Mouse (Mus musculus) heart, embryonic 12.5 days (tissue): Measurements from ENCODE around the gene Ddias. TPM values are rescaled to one million over a fixed set of nuclear protein-coding genes. Genes with fewer than 3 reads are reported as not detected.

ENCODE experiments used
- ATAC-seq: fragments of 200-750 bp; cut with Nextera tagmentation; 2 replicates; pipeline ENCODE4 v1.8.0; 2017; ENCODE audit warnings: moderate TSS enrichment, moderate library complexity; ENCODE audit not compliant: insufficient number of reproducible peaks, low FRiP score
- H3K27ac ChIP-seq: fragments of 300-500 bp; sonication (generic); 2 replicates; pipeline ENCODE4 v1.5.1; 2016; ENCODE audit warnings: mild to moderate bottlenecking, moderate library complexity; ENCODE audit not compliant: poor library complexity, severe bottlenecking
- H3K27me3 ChIP-seq: fragments of 300-500 bp; sonication (generic); replicated peaks from 2 replicates; pipeline ENCODE4 v1.6.1; 2016; ENCODE audit warnings: mild to moderate bottlenecking, moderate library complexity
- H3K36me3 ChIP-seq: fragments of 300-500 bp; sonication (generic); 2 replicates; pipeline ENCODE4 v1.6.1; 2016; ENCODE audit warnings: mild to moderate bottlenecking, moderate library complexity
- H3K4me1 ChIP-seq: fragments of 300-500 bp; sonication (generic); replicated peaks from 2 replicates; pipeline ENCODE4 v1.6.1; 2016; ENCODE audit warnings: mild to moderate bottlenecking
- H3K4me2 ChIP-seq: fragments of 300-500 bp; sonication (generic); 2 replicates; pipeline ENCODE4 v1.6.1; 2016; ENCODE audit warnings: mild to moderate bottlenecking, moderate library complexity
- H3K4me3 ChIP-seq: fragments of 300-500 bp; sonication (generic); 2 replicates; pipeline ENCODE4 v1.5.1; 2016; ENCODE audit warnings: mild to moderate bottlenecking
- H3K9ac ChIP-seq: fragments of 300-500 bp; sonication (generic); 2 replicates; pipeline ENCODE4 v1.6.1; 2016; ENCODE audit warnings: mild to moderate bottlenecking, moderate library complexity
- H3K9me3 ChIP-seq: fragments of 300-500 bp; sonication (generic); replicated peaks from 2 replicates; pipeline ENCODE4 v1.6.1; 2016; ENCODE audit warnings: mild to moderate bottlenecking, moderate library complexity
- WGBS: fragments of 180-500 bp; shearing (Covaris S2); methylation state at CpG from one replicate; pipeline ENCODE4 v1.1.7; 2016; 5-methylcytosine and 5-hydroxymethylcytosine counted together
- polyA plus RNA-seq: library from polyadenylated mRNA; unstranded; fragments of >200 nt; fragmentation: Nextera tagmentation; extraction: Ambion mirVana; gene quantifications from 2 replicates; pipeline ENCODE4 v1.2.1, GENCODE M21; 2016

Gene Ddias
- polyA plus RNA-seq, 1 experiment from 2014 or later, result 11.6 TPM

DNA sequence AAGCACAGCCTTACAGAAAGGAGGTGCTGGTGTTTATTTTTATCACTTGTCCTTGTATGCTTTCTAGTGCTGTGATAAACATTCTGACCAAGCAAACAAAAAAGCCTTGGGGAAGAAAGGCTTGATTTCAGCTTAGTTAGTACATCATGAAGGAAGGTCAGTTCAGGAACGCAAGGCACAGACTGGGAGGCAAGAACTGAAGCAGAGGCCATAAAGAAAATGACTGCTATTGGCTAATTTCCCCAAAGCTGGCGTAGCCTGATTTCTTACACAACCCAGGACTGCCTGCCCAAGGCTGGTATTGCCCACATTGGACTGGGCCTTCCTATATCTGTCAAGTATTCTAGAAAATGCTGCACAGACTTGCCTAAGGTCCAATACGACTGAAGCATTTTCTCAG is 25.8 kb downstream of the Ddias start:
- no peaks in the 10 kb centered on the region for H3K4me1 ChIP-seq
- H3K27me3 ChIP-seq, result no peaks in the 10 kb centered on the region
- H3K9me3 ChIP-seq, result no peaks in the 10 kb centered on the region
- no peaks in the 10 kb centered on the region for H3K36me3 ChIP-seq
- ATAC-seq, result no peak
- H3K27ac ChIP-seq, result no peak overlapping the region
- H3K9ac ChIP-seq, result no peak overlapping the region
- no peak overlapping the region for H3K4me2 ChIP-seq
- H3K4me3 ChIP-seq, result no peak overlapping the region
- 75% methylated on average over 3 of the region's 3 CpGs for WGBS

DNA sequence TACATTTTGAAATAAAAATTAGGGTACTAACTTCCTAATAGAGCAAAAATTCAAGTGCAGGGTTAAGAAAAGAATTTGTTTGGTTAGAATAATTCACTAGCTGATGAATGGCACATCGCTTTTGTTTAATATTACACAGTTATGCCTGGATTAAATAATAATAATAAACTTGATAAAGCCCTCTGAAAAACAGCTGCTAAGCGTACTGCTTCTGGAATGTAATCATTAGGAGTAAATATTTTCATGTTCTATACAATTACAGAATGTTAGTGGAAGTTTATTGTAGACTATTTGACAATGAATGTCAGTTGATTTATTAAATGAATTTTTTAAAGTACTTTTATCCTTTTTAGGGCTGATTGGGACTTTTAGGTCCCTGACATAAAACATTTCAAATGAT is 31.8 kb downstream of the Ddias start:
- no peaks in the 10 kb centered on the region for H3K4me1 ChIP-seq
- ATAC-seq, result no peak

DNA sequence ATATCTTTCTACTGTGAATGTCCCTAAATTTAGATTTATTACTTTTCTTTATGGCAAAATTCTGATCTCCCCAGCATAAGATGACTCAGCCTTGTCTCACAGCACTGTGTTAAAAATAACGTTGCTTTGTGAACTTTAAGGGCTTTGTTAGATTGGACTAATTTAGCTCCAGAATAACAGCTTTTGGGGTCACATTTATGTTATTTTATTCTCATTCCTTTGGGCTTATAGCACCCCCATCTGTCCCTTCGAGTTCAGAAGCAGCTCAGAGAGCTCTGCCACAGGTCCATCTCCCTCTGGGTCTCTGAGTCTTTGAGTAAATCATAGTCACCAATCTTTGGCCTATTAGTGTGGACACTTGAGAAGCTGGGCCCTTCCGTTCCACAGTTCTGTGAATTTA is 36.1 kb downstream of the Ddias start:
- Histone ChIP-seq H3K9me3 (no peaks in the 10 kb centered on the region), H3K4me3 (no peak overlapping the region), H3K27ac (no peak overlapping the region), H3K4me2 (no peak overlapping the region), H3K36me3 (peaks cover 8% of the 10 kb centered on the region; the same call in 1 of the 2 replicates), H3K9ac (no peak overlapping the region), H3K4me1 (no peaks in the 10 kb centered on the region), H3K27me3 (no peaks in the 10 kb centered on the region)
- WGBS, result 66% methylated on average over 3 of the region's 3 CpGs
- ATAC-seq, result no peak

More for the DNA sequence above, 31.8 kb downstream of the Ddias start:
- H3K36me3 ChIP-seq, result no peaks in the 10 kb centered on the region
- H3K9ac ChIP-seq, result no peak overlapping the region
- 80% methylated on average over 2 of the region's 2 CpGs for WGBS
- H3K27ac ChIP-seq, result no peak overlapping the region
- H3K9me3 ChIP-seq, result no peaks in the 10 kb centered on the region
- H3K4me2 ChIP-seq, result no peak overlapping the region
- H3K4me3 ChIP-seq, result no peak overlapping the region
- H3K27me3 ChIP-seq, result no peaks in the 10 kb centered on the region

DNA sequence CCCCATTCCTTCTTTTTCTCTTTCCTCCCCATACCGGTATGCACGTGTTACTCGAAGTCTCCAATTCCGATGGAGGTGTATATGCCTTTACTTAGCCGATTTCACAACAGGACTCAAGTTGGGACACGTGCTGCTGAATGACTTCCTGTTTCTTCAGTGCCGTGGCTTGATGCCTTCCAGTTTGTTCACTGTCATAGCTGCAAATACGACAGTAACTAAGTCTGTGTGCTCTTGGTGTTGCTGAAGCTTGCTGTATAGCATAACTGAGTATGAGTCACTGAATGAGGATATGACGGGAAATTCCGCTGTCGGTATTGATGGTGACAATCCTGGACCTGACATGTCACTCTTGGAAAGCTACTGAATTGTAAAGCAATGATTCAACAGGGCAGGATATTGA is 36.8 kb downstream of the Ddias start:
- 78% methylated on average over 11 of the region's 11 CpGs for WGBS
- Histone ChIP-seq H3K9ac (no peak overlapping the region), H3K9me3 (no peaks in the 10 kb centered on the region), H3K27me3 (no peaks in the 10 kb centered on the region), H3K36me3 (peaks cover 8% of the 10 kb centered on the region; the same call in 1 of the 2 replicates), H3K4me1 (no peaks in the 10 kb centered on the region), H3K4me3 (no peak overlapping the region), H3K27ac (no peak overlapping the region), H3K4me2 (no peak overlapping the region)
- ATAC-seq, result no peak

DNA sequence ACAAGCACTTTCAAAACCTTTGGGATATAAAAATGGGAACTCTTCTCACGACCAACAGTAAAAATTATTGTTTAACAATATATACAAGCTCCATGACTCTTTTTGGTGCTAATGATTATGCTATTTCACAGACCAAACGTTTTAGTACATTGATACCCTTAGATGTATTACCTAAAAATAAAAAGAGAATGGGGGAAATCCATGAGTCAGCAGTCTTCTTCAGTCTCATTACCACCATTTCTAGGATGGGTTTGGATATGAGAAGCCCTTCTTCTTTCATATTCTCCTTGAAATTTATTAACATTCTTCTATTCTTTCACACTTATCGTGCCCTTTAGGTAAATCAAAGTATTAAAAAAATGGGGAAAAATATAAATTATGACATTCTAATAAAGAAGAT is 37.6 kb downstream of the Ddias start:
- Histone ChIP-seq H3K4me2 (no peak overlapping the region), H3K9ac (no peak overlapping the region), H3K27me3 (no peaks in the 10 kb centered on the region), H3K36me3 (peaks cover 8% of the 10 kb centered on the region; the same call in 1 of the 2 replicates), H3K27ac (no peak overlapping the region), H3K4me1 (no peaks in the 10 kb centered on the region), H3K9me3 (no peaks in the 10 kb centered on the region), H3K4me3 (no peak overlapping the region)
- 72% methylated on average over 3 of the region's 3 CpGs for WGBS
- ATAC-seq, result no peak

DNA sequence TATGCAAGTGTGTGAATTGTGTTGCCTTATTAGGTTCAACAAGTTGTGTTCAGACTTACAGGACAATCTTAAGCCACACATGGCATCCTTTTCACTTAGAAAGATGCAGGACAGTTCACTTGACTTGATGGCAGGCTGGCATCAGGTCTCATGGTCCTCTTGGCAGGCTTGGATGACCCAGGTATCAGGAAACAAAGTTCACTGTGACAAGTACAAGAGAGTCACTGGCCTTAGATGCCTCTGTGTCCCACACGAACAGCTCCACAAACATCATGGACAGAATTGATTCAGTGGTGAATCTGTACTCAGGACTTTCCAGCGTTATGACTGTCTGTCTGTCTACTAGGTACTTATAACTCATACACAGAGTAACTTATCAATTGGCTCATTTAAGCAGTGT is 39.7 kb downstream of the Ddias start:
- no peak for ATAC-seq
- 71% methylated on average over 2 of the region's 2 CpGs for WGBS
- H3K27me3 ChIP-seq, result no peaks in the 10 kb centered on the region
- peaks cover 8% of the 10 kb centered on the region; the same call in 1 of the 2 replicates for H3K36me3 ChIP-seq
- no peak overlapping the region for H3K4me2 ChIP-seq
- H3K4me3 ChIP-seq, result no peak overlapping the region
- H3K4me1 ChIP-seq, result no peaks in the 10 kb centered on the region
- no peak overlapping the region for H3K27ac ChIP-seq
- no peak overlapping the region for H3K9ac ChIP-seq
- H3K9me3 ChIP-seq, result no peaks in the 10 kb centered on the region

DNA sequence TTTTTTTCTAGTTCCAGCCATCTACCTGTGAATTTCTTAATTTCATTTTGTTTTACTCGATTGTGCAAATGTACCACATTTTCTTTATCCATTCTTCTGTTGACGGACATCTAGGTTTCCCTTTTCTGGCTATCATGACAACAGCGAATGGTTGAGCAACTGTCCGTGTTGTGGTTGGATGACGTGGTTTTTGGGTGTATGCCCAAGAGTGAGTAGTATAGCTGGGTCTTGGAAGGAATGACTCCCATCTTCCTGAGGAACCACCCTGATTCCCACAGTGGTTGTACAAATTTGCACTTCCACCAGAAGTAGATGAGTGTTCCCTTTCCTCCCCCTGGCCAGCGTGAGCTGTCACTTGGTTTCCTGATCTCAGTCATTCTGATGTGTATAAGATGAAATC is 41.7 kb downstream of the Ddias start:
- Histone ChIP-seq H3K9me3 (no peaks in the 10 kb centered on the region), H3K27ac (no peak overlapping the region), H3K4me2 (no peak overlapping the region), H3K9ac (no peak overlapping the region), H3K4me1 (no peaks in the 10 kb centered on the region), H3K27me3 (no peaks in the 10 kb centered on the region), H3K4me3 (no peak overlapping the region), H3K36me3 (peaks cover 8% of the 10 kb centered on the region; the same call in 1 of the 2 replicates)
- no peak for ATAC-seq
- 87% methylated on average over 6 of the region's 6 CpGs for WGBS

DNA sequence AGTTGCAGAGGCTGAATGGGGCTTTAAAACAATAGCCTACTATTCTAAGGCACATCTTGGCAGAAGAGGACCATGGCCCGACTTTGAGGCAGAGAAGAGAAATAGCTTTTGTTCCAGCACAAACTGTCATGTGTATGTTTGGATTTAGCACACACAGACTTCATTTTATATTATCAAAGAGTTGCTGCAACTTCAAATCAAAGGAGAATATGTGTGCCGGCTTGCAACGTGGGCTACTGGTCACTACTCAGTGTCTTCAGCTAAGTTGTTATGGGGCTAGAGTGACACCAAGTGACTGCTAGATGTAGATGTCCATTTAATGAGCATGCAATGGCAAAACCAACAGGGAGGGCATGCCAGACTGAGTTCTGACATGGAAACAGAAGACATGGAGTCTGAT is 46.1 kb downstream of the Ddias start:
- Histone ChIP-seq H3K4me3 (no peak overlapping the region), H3K27me3 (no peaks in the 10 kb centered on the region), H3K4me2 (no peak overlapping the region), H3K36me3 (no peaks in the 10 kb centered on the region), H3K27ac (no peak overlapping the region), H3K4me1 (no peaks in the 10 kb centered on the region), H3K9ac (no peak overlapping the region), H3K9me3 (no peaks in the 10 kb centered on the region)
- no peak for ATAC-seq
- WGBS, result 41% methylated on average over 3 of the region's 3 CpGs

DNA sequence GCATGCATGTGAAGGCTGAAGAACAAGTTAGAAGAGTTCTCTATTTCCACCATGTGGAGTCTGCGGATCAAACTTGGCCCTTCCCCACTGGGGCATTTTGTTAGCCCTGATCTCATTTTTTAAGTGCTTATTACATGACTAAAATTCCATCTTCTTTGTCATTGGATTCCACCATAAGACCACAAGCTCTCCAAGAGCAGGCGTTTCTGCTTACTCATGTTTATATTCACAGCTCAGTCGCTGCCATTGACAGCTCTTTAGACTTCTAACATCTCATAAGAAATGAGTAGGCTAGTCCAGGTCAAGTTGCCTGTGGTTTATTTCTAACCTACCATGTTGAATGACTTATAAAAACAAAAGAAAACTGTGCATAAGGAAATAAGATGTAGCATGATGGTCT is 47.8 kb downstream of the Ddias start:
- 85% methylated on average over 3 of the region's 3 CpGs for WGBS
- Histone ChIP-seq H3K4me3 (no peak overlapping the region), H3K36me3 (no peaks in the 10 kb centered on the region), H3K27me3 (no peaks in the 10 kb centered on the region), H3K9me3 (no peaks in the 10 kb centered on the region), H3K4me2 (no peak overlapping the region), H3K4me1 (no peaks in the 10 kb centered on the region), H3K9ac (no peak overlapping the region), H3K27ac (no peak overlapping the region)
- no peak for ATAC-seq

DNA sequence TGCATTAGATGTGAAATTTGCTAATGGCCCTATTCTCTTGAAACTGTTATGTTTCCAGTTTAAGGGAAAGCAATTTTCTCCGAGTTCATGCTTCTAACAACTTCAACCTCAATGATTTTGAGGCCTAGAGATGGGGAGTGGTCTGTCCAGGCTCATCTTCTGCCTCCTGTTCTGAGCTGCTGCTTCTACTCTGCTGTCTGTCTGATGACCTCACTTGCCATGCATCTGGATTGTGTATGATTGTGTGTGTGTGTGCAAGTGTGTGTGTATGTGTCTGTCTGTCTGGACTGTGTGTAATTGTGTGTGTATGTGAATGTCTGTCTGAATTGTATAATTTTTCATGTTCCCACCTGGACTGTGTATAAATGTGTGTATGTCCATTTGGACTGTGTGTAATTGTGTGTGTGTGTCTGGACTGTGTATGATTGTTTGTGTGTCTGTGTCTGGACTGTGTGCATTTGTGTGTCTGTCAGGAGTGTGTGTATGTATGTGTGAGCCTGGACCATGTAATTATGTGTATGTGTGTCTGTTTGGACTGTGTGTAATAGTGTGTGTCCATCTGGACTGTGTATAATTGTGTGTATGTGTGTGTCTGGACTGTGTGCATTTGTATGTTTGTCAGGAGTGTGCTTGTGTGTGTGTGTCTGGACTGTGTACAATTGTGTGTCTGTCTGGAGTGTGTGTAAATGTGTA is 51.5 kb downstream of the Ddias start:
- Histone ChIP-seq H3K9me3 (no peaks in the 10 kb centered on the region), H3K4me1 (no peaks in the 10 kb centered on the region; the same call in 1 of the 2 replicates), H3K36me3 (no peaks in the 10 kb centered on the region), H3K4me3 (no peak overlapping the region), H3K4me2 (no peak overlapping the region), H3K9ac (no peak overlapping the region), H3K27ac (no peak overlapping the region), H3K27me3 (no peaks in the 10 kb centered on the region)
- ATAC-seq, result no peak
- WGBS, result 59% methylated on average over 1 of the region's 1 CpGs

DNA sequence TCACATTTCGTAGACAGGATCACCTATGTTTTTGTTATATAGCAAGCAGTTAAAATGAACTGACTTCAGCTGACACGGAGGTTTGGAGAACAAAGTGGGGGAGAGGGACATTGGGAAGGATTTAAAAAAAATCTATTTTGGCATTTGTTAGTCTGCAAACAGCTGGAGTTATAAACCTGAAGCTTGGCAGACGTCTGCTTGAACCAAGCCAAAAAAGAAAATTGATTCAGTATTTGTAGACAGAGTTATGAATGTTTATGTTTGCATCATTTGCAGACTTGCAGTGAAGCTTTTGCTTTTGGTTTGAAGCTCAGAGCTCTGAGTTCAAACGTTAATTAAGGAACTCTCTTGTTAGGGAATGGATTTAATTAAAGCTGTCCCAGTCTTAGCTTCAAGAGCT is 52.2 kb downstream of the Ddias start:
- Histone ChIP-seq H3K36me3 (no peaks in the 10 kb centered on the region), H3K4me2 (no peak overlapping the region), H3K9me3 (no peaks in the 10 kb centered on the region), H3K9ac (no peak overlapping the region), H3K27me3 (no peaks in the 10 kb centered on the region), H3K27ac (no peak overlapping the region), H3K4me1 (no peaks in the 10 kb centered on the region; the same call in 1 of the 2 replicates), H3K4me3 (no peak overlapping the region)
- 62% methylated on average over 4 of the region's 4 CpGs for WGBS
- no peak for ATAC-seq

DNA sequence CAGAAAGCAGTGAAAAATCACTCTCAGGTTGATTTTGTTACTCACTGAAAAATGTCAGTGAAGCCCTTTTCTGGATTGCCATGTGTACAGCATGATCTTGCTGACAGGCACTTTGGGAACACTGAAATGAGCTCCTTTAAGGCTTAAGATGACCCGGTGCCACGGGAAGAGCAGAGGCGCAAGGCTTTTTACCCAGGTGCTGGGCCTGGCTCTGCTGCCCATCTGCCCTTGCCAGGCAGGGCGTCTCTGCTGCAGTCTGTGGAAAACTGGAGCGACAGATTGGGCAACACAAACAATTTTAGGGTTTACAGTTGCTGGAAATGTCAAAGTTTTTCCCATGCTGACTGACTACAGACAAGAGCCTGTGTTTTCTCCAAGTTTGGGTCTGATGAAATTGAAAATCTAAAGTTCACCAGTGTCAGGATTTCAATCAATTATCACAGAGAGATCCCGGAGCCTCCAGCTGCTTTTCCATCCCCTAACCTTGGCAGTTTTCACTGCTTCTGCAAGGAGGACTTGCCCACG is 53.0 kb downstream of the Ddias start:
- no peak overlapping the region for H3K9ac ChIP-seq
- H3K36me3 ChIP-seq, result no peaks in the 10 kb centered on the region
- 74% methylated on average over 7 of the region's 7 CpGs for WGBS
- no peak overlapping the region for H3K4me3 ChIP-seq
- H3K27me3 ChIP-seq, result no peaks in the 10 kb centered on the region
- no peak for ATAC-seq
- no peak overlapping the region for H3K4me2 ChIP-seq
- no peaks in the 10 kb centered on the region for H3K9me3 ChIP-seq
- H3K4me1 ChIP-seq, result no peaks in the 10 kb centered on the region; the same call in 1 of the 2 replicates
- no peak overlapping the region for H3K27ac ChIP-seq
